Mouse (Mus musculus) cerebellum, postnatal 25 days (tissue): ENCODE data around the gene E2f4.

ENCODE experiments used
- DNase-seq, 2 experiments: peaks; one replicate each; pipeline ENCODE4 v3.0.0; 2021; ENCODE audit warnings: mixed read lengths in 2 of 2

The E2f4 gene

GRCm38 (mm10) chr8:105295256-105295655, 2.2 kb upstream of the E2f4 start:
- no peak for DNase-seq

- DNase-seq, result no peak
Measured at GRCm38 (mm10) chr8:105295895-105296573, 1.4 kb upstream of the E2f4 start, which contains the start of gene Exoc3l. Gene Exoc3l, minus strand, starts transcription at chr8:105296101.

GRCm38 (mm10) chr8:105298351-105299252, 1.1 kb downstream of the E2f4 start:
- DNase-seq, result no peak

DNA sequence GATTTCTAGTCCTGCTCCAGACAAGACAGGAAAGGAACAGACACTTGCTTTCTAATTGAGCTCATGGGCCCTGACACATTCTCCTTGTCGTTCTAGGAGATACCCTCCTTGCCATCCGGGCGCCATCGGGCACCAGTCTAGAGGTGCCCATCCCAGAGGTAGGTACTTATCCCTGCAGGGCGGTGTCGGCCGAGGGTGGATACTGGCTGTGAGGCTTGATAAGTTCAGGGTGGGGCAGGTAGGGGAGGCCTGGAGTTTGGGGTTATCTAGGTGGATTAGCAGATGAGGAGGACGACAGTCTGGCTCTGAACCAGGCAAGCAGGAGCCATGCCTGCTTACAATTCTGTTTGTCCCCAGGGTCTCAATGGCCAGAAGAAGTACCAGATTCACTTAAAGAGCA, 2.5 kb downstream of the E2f4 start:
- no peak for DNase-seq

- DNase-seq, result no peak
Measured at GRCm38 (mm10) chr8:105303396-105303795, 5.9 kb downstream of the E2f4 start.

DNA sequence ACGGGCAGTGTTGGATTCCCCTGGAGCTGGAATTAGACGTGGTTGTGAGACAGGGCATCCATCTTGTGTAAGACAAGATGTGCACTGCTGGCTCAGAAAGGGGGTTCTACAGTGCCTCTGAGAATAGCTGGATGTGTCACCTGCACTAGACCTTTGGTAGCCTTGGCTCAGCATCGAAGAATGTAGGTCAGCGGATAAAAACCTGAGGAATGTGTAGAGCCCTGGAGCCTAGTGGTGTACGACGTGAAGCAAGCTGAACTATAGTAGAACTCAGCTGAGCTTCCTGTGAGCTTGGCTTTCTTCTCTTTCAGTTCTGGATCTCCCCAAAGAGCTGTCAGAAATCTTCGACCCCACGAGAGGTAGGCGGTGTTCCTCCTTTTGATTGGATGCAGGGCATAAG, 6.4 kb downstream of the E2f4 start:
- no peak for DNase-seq

GRCm38 (mm10) chr8:105304325-105305210, 7.1 kb downstream of the E2f4 start:
- peak in 1 of 2 experiments; percentile 38 for DNase-seq

DNA sequence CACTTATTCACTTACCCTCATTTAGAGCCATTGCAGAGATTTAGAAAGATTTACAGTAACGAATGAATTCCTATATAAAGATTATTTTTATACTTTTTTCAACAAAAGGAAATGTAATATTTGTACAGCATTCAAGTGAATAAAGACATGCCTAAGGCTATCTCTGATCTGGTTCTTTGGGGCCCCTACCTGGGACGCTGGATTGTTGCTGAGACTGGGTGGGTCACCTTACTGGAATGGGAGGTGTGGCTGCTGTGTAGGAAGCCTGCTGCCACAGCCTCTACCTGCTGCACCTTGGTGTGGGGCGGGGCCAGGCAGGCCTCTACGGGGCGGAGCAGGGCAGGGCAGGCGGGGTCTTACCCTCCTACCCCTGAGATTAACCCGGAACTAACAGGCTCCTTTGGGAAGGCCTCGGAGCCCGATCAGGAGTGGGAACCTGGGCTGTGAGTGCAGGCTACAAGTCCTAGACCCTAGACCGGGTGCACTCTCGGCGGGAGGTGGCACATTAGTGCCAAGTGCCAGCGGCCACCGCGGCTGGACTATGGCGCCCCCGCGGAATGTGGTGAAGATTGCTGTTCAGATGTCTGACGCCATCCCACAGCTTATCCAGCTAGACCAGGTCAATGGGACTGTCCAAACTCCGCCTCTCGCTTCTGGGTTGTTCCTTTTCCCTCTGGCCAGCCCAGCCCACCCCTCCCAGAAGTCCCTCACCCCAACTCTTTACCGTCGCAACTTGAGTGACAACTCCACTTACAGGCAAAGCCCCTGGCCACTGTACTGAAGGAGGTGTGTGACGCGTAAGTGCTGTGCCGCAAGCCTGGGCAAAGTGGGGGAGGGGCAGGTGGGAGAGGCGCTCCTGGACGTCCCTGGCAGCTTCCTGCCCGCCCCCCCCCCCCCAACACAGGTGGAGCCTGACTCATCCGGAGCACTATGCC, 8.0 kb downstream of the E2f4 start, which contains the start of gene Elmo3:
Elmo3 (plus strand) TSS at position 391 of the 935 bp plus-strand sequence.
- DNase-seq, result peak; percentile 80 to 84

GRCm38 (mm10) chr8:105306146-105306691, 8.8 kb downstream of the E2f4 start:
- DNase-seq, result peak; percentile 31 to 45

- DNase-seq, result peak in 1 of 2 experiments; percentile 49
Measured at GRCm38 (mm10) chr8:105307670-105308069, 10.2 kb downstream of the E2f4 start.

- peak in 1 of 2 experiments; percentile 45 for DNase-seq
Measured at GRCm38 (mm10) chr8:105308428-105308827, 11.0 kb downstream of the E2f4 start.

- DNase-seq, result peak; percentile 95 to 96
Measured at GRCm38 (mm10) chr8:105309142-105309847, 11.8 kb downstream of the E2f4 start.

DNA sequence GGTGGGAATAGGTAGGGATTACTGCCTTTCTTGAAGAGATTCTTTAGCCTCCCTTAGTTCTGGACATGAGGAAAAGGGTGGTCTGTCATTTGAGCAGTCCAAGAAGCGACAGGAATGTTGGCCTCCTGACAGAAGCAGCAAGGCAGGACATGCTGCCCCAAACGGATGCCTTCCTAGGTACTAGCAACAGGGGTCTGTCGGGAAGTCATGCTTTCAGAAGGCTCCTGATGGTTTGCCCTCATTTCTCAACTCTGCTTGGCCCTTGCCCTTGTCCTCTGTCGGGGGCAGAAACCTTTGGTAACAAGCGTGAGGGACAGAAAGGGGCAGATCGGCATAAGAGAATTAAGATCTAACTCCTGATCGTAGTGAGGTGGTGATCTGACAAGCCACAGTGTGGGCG, 12.7 kb downstream of the E2f4 start:
- peak; percentile 52 to 66 for DNase-seq

DNA sequence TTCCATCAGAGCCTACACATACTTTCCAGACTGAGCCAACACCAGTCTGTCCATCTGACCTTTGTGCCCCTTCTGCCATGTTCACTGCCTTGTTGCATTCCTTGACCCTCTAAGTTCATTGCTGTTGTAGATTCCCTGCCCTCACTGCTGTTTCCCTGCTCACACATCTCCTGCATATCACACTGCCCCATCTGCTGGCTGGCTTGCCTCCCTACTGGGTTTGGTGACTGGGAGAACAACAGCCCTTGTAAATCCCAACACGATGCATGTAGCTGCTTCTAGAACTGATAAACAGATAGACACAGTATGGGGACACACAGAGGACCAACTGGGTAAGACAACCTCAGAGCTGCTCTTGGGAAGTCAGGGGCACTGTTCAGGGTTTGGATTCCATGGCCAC, 14.3 kb downstream of the E2f4 start:
- no peak for DNase-seq

DNA sequence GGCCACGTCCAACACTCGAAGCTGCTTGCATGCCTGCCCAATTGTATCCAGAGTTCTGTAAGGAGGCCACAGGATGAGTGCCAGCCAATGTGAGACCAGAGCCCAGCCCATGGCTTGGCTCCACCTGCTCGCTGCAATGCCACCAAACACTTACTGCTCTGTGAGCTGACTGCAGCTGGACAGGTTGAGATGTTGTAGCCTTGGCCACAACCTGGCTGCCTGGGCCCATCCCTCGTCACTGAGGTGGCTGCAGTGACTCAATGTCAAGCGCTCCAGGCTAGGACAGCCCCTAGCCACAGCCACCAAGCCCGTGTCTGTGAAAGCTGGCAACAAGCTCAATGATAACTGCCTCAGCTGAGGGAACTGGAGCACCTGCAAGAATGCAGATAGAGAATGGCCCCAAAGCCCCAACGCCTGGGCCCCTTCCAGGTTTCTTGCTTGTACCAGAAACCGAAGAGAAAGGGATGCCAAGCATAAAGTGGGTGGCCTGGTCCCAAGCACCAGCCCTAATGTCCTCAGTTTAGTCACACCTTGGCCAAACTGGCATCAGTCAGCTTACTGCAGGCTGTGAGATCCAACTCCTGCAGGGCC, 15.5 kb downstream of the E2f4 start:
- peak; percentile 55 to 65 for DNase-seq

DNA sequence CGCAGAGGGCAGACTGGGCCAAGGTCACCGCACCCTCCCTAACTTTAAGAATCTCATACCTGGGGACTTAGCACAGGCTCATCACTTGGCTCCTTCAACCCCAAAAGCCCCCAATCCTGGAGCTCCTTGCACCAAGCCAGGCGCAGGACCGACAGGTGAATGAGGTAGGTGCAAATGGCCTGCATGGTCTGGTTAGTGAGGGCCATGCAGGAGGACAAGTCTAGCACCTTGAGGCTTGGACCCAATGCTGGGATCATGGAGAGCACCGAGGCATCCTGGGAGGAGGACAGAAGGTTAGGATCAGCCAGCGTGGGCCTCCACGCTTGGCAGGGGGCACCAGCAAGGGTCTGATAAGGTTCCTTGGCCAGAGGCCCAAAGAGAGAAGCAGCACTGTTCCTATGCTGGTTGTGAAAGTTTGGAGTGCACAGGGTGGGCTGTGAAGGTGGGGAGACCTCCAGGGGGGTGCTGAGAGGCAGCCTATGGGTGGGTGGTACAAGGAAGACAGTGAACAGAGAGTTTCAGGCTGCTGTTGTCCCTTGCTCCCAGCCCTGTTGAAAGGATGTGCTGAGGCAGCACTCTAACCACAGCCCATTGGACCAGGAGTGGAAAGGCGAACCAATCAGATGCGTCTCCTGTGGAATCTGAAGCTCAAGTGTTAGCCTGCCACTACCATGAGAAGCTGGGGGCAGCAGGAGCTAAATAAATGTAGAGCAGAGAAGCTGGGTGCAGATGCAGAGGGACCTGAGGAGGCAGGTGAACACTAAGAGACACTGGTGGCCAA, 16.3 kb downstream of the E2f4 start:
- DNase-seq, result peak in 1 of 2 experiments; percentile 21

- DNase-seq, result peak; percentile 64 to 70
Measured at GRCm38 (mm10) chr8:105315073-105315769, 17.8 kb downstream of the E2f4 start.

- peak in 1 of 2 experiments; percentile 17 for DNase-seq
Measured at GRCm38 (mm10) chr8:105317941-105318340, 20.5 kb downstream of the E2f4 start.
